Mouse (Mus musculus): ENCODE results near the gene Zfp764. TPM values are rescaled to one million over a fixed set of nuclear protein-coding genes. Genes with fewer than 3 reads are reported as not detected.

Gene Zfp764
- polyA plus RNA-seq, 1 experiment from 2014 or later, result 6.0 TPM

DNA sequence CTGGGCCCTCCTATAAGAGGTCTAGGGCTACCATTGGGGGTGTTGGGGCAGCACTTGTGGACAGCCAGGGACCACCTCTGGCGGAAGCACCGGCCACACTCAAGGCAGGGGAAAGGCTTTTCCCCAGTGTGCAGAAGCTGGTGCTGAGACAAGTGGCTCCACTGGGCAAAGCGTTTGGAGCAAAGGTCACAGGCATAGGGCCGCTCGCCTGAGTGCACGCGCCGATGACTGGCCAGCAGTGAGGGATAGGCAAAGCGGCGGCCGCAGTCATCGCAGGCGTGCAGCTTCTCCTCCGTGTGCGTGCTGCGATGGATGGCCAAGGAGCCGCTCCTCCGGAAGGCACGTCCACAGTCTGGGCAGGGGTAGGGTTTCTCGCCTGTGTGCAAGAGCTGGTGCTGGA is 37.4 kb upstream of the Zfp764 start:
- no peak overlapping the region for H3K4me3 ChIP-seq (ENCODE audit: low read depth, low read length)
- no peak overlapping the region for H3K9ac ChIP-seq (replicated peaks; ENCODE audit: low read depth)
- ATAC-seq, result no peak
- TF ChIP-seq CTCF (IDR thresholded peaks at IDR 0.05), result no peak
- no peaks in the 10 kb centered on the region for H3K9me3 ChIP-seq (ENCODE audit: low read length)
- H3K4me2 ChIP-seq (replicated peaks; ENCODE audit: low read depth, low read length), result no peak overlapping the region
- peaks cover 4% of the 10 kb centered on the region; the same call in 1 of the 2 replicates for H3K4me1 ChIP-seq (ENCODE audit: insufficient read depth, low read depth, low read length)
- H3K27ac ChIP-seq (ENCODE audit: low read length), result no peak overlapping the region
- H3K36me3 ChIP-seq (ENCODE audit: insufficient read depth, low read length), result 0 out of 2 replicates have a peak, but pooled peaks cover 10% of the 10 kb centered on the region
- H3K27me3 ChIP-seq (replicated peaks; ENCODE audit: insufficient read depth, low read length), result no peaks in the 10 kb centered on the region
- 93% methylated on average over 20 of the region's 20 CpGs for WGBS
- DNase-seq (ENCODE audit: low spot score), result no peak

GRCm38 (mm10) chr7:127437724-127438123 is 31.1 kb upstream of the Zfp764 start:
- Histone ChIP-seq H3K9ac (replicated peaks; ENCODE audit: low read depth) (no peak overlapping the region), H3K27me3 (replicated peaks; ENCODE audit: insufficient read depth, low read length) (no peaks in the 10 kb centered on the region), H3K4me1 (ENCODE audit: insufficient read depth, low read depth, low read length) (no peaks in the 10 kb centered on the region), H3K4me2 (replicated peaks; ENCODE audit: low read depth, low read length) (no peak overlapping the region), H3K36me3 (ENCODE audit: insufficient read depth, low read length) (0 out of 2 replicates have a peak, but pooled peaks cover 4% of the 10 kb centered on the region), H3K27ac (ENCODE audit: low read length) (no peak overlapping the region), H3K4me3 (ENCODE audit: low read depth, low read length) (no peak overlapping the region), H3K9me3 (ENCODE audit: low read length) (no peaks in the 10 kb centered on the region)
- TF ChIP-seq EP300 (IDR thresholded peaks at IDR 0.05) (no peak), CTCF (IDR thresholded peaks at IDR 0.05) (peak; percentile 57)
- DNase-seq (ENCODE audit: low spot score), result no peak
- WGBS, result 77% methylated on average over 3 of the region's 3 CpGs
- no peak for ATAC-seq

DNA sequence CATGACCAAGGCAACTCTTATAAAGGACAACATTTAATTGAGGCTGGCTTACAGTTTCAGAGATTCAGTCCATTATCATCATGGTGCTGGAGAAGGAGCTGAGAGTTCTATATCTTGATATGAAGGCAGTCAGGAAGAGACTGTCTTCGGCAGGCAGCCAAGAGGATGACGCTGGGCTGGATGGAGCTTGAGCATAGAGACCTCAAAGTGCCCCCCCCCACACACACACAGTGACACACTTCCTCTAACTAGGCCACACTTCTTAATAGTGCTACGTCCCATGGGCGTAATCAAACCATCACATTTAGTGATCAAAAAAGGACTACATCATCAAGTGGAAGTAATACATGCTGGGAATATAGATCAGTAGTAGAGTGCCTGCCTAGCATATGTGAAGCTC is 28.6 kb upstream of the Zfp764 start:
- Histone ChIP-seq H3K4me2 (replicated peaks; ENCODE audit: low read depth, low read length) (no peak overlapping the region), H3K4me3 (ENCODE audit: low read depth, low read length) (no peak overlapping the region), H3K9me3 (ENCODE audit: low read length) (no peaks in the 10 kb centered on the region), H3K36me3 (ENCODE audit: insufficient read depth, low read length) (no peaks in the 10 kb centered on the region), H3K27ac (ENCODE audit: low read length) (no peak overlapping the region), H3K9ac (replicated peaks; ENCODE audit: low read depth) (no peak overlapping the region), H3K4me1 (ENCODE audit: insufficient read depth, low read depth, low read length) (no peaks in the 10 kb centered on the region), H3K27me3 (replicated peaks; ENCODE audit: insufficient read depth, low read length) (no peaks in the 10 kb centered on the region)
- ATAC-seq (no peak), DNase-seq (ENCODE audit: low spot score) (no peak)
- TF ChIP-seq EP300 (IDR thresholded peaks at IDR 0.05) (no peak), CTCF (IDR thresholded peaks at IDR 0.05) (no peak)
- 86% methylated on average over 4 of the region's 4 CpGs for WGBS

DNA sequence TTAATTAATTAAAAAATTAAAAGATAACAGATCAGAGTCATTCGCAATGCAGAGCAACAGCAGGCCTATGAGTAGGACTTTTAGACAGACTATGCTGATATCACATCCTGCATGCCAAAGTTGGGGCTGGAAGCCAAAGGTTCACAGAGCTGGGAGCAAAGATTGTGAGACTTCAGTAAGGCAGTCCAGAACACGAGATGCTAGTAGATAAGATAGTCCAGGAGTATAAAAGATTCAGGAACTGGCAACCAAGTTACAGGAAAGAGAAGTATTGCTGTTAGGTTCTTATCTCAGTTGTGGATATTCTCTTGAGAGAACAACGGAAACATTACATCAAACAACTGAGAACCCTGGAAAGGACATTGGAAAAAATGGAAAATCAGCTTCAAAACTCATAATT is 19.7 kb upstream of the Zfp764 start:
- Histone ChIP-seq H3K27me3 (replicated peaks; ENCODE audit: insufficient read depth, low read length) (0 out of 2 replicates have a peak, but pooled peaks cover 3% of the 10 kb centered on the region), H3K4me2 (replicated peaks; ENCODE audit: low read depth, low read length) (no peak overlapping the region), H3K9me3 (ENCODE audit: low read length) (no peaks in the 10 kb centered on the region), H3K4me3 (ENCODE audit: low read depth, low read length) (no peak overlapping the region), H3K36me3 (ENCODE audit: insufficient read depth, low read length) (no peaks in the 10 kb centered on the region), H3K9ac (replicated peaks; ENCODE audit: low read depth) (no peak overlapping the region), H3K27ac (ENCODE audit: low read length) (no peak overlapping the region), H3K4me1 (ENCODE audit: insufficient read depth, low read depth, low read length) (no peaks in the 10 kb centered on the region; the same call in 1 of the 2 replicates)
- no peak for ATAC-seq
- TF ChIP-seq EP300 (IDR thresholded peaks at IDR 0.05) (peak; percentile 45; the same call in 1 of the 2 replicates), CTCF (IDR thresholded peaks at IDR 0.05) (no peak)
- 54% methylated on average over 3 of the region's 3 CpGs for WGBS
- DNase-seq (ENCODE audit: low spot score), result peak; percentile 15

- Histone ChIP-seq H3K27me3 (replicated peaks; ENCODE audit: insufficient read depth, low read length) (0 out of 2 replicates have a peak, but pooled peaks cover 3% of the 10 kb centered on the region), H3K4me1 (ENCODE audit: insufficient read depth, low read depth, low read length) (peaks cover 4% of the 10 kb centered on the region; the same call in 1 of the 2 replicates), H3K4me2 (replicated peaks; ENCODE audit: low read depth, low read length) (no peak overlapping the region), H3K9ac (replicated peaks; ENCODE audit: low read depth) (no peak overlapping the region), H3K4me3 (ENCODE audit: low read depth, low read length) (no peak overlapping the region), H3K36me3 (ENCODE audit: insufficient read depth, low read length) (no peaks in the 10 kb centered on the region), H3K9me3 (ENCODE audit: low read length) (no peaks in the 10 kb centered on the region), H3K27ac (ENCODE audit: low read length) (no peak overlapping the region)
- TF ChIP-seq EP300 (IDR thresholded peaks at IDR 0.05) (no peak), CTCF (IDR thresholded peaks at IDR 0.05) (no peak)
- no peak for ATAC-seq
- WGBS, result 79% methylated on average over 2 of the region's 2 CpGs
- DNase-seq (ENCODE audit: low spot score), result no peak
These were observed 19.3 kb upstream of the Zfp764 start for GRCm38 (mm10) chr7:127425911-127426310.

DNA sequence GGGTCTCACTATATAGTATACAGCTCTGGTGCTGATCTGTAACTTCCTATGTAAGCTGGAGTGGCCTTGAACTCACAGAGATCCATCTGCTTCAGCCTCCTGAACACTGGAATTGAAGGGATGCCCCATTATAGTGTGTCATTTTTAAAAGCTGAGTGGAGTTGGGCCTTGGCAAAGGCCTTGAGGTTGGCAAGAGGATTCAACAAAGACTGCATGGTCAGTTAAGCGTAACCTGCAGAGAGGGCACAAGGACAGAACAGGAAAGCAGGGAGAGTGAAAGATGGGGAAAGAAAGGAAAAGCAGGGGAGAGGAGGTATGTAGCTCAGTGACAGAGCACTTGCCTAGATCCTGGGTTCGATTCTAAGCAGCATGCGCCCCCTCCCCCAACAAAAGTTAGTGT is 18.7 kb upstream of the Zfp764 start:
- peaks cover 4% of the 10 kb centered on the region; the same call in 1 of the 2 replicates for H3K4me1 ChIP-seq (ENCODE audit: insufficient read depth, low read depth, low read length)
- no peak overlapping the region for H3K27ac ChIP-seq (ENCODE audit: low read length)
- WGBS, result 78% methylated on average over 3 of the region's 3 CpGs
- no peak for ATAC-seq
- 0 out of 2 replicates have a peak, but pooled peaks cover 3% of the 10 kb centered on the region for H3K27me3 ChIP-seq (replicated peaks; ENCODE audit: insufficient read depth, low read length)
- H3K4me2 ChIP-seq (replicated peaks; ENCODE audit: low read depth, low read length), result no peak overlapping the region
- H3K9ac ChIP-seq (replicated peaks; ENCODE audit: low read depth), result no peak overlapping the region
- DNase-seq (ENCODE audit: low spot score), result no peak
- H3K9me3 ChIP-seq (ENCODE audit: low read length), result no peaks in the 10 kb centered on the region
- no peak for TF ChIP-seq CTCF (IDR thresholded peaks at IDR 0.05)
- no peak for TF ChIP-seq EP300 (IDR thresholded peaks at IDR 0.05)
- H3K36me3 ChIP-seq (ENCODE audit: insufficient read depth, low read length), result no peaks in the 10 kb centered on the region
- H3K4me3 ChIP-seq (ENCODE audit: low read depth, low read length), result no peak overlapping the region

All from lung, postnatal 0 days (tissue).